Mouse (Mus musculus): ENCODE results near the gene Acsl6. TPM values are rescaled to one million over a fixed set of nuclear protein-coding genes. Genes with fewer than 3 reads are reported as not detected.
A peak's percentile ranks its signal among the peaks of the same experiment; 100 is the strongest.
"Not testable (repeated sequence)": the region's sequence is repeated elsewhere in the genome, so short reads cannot be mapped to it uniquely, and the experiment has no call there.

Gene Acsl6
- total RNA-seq (2022): 10 to 100 TPM; 10.1 to 17.7 (median 14.0) TPM

DNA sequence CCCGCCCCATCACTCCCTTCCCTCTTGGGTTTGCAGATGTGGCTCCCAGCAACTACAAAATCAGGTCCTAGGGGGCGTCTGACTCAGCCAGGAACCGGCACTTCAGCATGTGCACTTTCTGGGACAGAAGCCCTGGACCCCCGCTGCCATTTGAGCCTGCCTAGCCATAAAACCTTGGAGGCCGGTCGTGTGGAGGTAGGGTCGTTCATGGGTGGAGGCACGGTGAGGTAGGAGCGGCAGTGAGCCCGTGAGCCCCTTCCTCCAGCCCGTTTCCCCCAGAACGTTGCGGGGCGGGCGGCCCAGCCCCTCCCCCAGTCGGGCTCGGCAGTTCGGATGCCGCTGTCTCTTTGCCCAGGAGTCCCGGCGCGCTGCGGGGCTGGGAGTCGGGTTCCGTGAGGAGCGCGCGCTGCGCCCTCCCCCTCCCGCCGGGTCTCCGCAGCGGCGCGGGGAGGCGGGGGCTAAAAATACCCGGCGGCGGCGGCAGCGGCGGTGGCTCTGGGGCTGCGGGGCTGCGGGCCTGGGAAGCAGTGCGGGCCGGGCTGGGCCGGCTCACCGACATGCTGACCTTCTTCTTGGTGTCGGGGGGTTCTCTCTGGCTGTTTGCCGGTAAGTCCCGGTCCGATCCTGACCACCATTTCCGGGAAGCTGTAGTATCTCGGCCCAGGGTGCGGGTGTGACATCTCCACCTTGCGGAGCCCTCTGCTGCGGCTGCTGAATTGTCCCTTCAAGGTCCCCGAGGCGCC is at the start of gene Acsl6:
TSS of gene Acsl6 (plus strand) at position 71 of the 743 bp plus-strand sequence.
- DNase-seq (ENCODE audit: low spot score): no peak

DNA sequence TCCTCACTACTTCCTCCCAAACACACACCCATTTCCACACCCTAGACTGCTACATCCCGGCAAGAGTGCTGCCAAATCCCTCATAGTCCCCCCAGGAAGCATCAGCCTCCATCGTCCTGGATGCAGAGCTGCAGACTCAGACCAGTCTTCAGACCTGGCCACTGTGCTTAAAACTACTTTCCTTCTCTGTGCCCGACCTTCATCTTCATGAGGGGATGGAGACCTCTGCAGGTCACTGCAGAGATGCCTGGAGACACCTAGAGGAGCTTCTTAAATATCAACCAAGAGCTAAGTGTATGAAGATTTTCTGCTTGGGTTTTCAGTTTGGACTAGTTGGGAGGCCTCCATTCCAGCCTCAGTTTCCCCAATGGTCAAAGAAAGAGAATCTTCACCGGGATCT is 49.5 kb upstream of the Acsl6 start:
- DNase-seq (ENCODE audit: low spot score): peak; percentile 28

DNA sequence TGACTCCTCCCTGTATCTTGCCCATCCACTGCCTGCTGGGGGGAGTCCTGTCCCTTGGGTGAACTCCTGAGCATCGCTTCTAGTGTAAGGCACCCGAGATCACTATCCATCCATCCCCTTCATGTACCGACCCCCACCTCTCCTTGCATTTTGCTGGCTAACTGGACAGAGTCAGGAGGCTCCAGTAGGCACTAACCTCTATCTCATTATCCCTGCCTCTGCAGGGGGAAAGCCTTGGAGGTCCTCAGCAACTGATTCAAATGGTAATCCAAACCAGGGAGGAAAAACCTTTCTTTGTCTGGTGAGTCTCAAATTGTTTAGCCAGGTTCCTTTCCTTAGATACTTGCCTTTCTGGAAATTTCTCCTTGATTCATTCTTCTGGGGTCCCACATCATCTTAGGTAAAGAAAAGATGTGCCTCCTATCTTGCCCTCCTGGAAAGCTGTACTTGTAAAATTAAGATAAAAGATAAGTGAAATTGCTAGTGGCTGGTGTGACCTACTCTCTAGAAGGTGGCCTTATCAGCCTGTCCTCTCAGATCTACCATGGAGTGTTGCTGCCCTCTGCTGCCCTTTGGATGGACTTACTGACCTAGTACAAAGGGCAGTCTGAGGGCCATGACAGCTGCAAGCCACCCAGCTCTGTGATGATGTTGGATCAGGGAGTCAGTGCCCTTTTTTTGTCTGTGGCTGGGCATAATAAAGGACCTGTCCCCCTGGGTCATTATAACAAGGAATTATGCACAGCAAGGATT is 46.8 kb upstream of the Acsl6 start:
- peak; percentile 76 for DNase-seq (ENCODE audit: low spot score)

DNA sequence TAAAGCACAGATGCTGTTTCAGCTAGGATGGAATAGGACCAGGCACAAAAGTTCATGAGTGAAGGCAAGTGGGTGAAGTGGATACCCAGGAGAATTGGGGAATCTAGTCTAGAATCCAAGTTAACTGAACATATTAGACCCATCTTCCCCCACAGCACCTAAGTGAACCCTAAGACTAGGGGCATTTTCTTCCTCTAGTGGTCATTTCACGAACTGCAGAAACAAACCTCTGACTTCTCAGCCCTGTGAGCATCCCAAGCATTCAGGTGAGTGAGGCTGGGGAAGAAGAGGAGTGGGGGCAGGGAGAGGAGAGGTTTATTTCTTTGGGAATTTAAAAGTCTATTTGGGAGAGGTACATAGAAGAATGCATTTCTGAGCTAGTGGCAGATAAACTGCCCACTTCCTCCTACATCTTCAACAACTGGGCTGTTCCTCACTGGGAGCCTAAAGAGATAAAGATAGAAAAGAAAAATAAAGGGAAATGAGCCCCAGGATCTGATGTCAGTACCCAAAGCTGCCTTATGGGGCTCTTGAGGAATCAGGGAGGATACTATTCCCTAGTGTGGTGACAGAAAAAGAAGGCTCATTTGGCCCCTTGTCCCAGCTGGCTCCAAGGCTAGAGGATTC is 40.1 kb upstream of the Acsl6 start:
- DNase-seq (ENCODE audit: low spot score): no peak

DNA sequence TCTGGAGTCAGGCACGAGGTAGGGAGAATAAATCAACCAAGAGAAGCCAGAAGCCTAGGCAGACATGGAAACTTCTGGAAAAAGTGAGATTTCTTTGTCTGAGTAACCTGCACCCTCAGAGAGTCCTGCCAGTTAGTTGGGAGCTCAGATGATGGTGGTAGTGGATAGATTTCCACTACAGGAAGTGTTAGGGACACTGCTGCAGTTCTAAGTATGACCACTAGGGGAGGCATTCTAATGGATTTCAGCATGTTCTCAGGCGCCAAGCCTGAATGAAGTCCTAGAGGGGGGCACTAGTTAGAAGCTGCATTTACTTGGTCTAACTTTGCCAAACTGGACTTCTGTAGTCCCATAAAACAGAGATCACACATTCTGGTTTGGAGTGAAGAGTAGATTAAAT is 39.1 kb upstream of the Acsl6 start:
- peak; percentile 53 for DNase-seq (ENCODE audit: low spot score)

DNA sequence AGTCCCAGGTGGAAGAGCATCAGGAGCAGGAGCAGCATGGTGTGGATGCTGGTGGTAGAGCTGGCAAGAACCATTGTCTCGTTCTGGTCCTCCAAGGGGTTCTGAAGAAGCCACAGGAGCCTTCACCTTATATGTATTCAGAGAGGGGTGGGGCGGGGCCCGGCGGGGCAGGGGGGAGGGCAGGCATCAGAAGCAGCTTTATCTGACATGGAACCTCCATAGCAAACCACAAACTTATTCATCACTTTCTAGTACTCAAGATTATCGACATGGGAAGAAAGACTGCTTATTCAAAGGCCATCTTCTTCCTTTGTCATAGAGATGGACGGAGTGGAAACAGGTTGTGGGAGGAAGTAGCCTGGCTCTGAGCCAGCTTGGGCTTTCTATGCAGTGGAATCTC is 36.4 kb upstream of the Acsl6 start, which contains the start of gene Il3:
TSS of gene Il3 (minus strand) at position 101 of the 400 bp plus-strand sequence.
- DNase-seq (ENCODE audit: low spot score): no peak

DNA sequence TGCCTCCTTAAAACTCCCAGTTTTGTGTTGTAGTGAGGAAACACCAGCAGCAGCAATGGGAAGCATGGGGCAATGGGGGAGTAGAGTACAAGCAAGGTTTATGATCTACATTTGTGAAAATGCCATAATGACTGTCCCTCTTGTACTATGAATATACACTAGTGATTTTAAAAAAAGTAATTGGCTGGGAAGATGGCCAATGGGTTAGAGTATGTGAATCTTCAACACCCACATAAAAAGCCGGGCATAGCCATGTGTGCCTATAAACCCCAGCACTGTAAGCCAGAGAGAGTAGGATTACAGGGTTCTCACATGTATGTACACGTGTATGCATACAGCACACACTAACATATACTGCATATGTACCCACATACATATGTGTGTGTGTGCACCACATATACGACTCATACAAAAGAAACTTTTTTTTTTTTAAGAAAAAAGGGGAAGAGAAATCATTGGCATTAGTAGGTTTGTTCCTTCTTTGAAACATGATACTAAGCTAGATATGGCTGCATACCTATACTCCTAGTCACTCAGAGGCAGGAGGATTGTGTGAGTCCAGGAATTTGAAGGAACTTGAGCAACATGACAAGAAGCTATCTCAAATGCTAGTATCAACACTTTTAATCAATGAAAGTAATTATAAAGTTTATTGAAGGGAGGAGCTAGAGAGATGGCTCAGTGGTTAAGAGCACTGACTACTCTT is 34.3 kb upstream of the Acsl6 start:
- no peak for DNase-seq (ENCODE audit: low spot score)

DNA sequence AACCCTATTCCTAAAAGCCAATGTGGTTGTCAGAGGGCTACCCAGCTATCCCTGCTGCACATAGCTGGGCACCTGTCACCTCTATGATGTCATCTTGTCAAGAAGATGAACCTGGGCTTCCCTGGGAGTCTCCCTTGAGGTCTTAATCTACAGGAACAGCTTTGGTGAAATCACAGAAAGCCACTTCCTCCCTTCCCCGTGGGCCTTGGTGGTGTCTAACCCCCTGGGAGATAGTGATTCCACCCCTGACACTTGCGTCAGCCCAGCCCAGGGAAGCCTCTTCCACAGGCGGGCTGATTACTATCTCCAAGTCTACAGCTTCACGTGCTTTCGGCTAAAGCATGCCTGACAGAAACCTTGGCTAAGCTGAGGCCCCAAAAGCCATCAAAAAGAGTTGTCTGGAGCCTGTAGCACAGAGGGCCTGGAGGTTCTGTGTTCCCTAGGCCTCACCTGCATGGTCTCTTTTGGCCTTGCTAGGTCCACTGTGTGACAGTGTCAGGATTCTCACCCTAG is 32.1 kb upstream of the Acsl6 start:
- DNase-seq (ENCODE audit: low spot score): no peak

DNA sequence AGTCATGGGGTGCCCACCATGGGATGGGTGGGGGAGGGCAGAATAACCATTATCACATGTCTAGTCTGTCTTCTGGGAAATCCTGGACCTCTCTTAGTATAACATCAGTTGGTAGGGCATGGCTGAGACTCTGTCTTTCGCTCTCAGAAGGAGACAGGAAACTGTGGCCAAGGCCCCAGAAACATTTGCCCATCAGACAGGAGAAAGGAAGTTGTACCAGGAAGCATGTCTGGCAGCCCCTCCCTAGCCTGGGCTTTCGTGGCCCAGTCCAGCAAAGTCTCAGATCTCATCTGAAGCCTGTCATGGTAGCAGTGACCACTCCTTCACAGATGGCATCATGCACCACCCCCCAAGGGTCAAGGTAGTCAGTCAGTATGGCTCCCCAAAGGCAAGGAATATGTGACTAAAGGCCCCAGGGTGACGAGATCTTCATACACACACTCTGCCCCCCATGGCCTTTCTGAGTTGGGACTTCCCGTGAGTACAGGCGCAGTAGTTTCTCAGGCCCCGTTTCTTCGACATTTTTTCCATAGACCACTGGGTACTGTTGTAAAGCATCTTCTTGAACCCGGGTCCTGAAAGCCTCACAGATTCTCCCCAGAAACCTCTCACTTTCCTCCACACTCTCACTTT is 15.7 kb upstream of the Acsl6 start:
- DNase-seq (ENCODE audit: low spot score): no peak

DNA sequence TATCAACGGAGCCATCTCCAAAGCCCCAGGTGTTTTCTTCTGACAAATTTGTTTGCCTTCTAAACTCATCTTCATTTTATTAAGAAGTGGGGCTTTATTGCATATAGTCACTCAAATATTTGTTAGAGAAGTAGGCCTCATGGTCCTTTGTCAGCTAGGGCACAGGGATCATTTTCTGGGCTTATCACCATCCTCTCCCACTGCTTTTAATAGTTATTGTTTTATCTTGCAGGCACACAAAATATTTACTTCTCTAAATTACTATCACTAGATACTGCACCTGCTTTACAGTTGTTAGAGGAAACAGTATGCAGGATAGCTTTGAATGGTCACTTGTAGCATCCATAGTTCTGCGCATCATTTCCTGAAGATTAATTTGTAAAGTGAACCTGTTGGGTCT is 11.4 kb upstream of the Acsl6 start:
- no peak for DNase-seq (ENCODE audit: low spot score)

DNA sequence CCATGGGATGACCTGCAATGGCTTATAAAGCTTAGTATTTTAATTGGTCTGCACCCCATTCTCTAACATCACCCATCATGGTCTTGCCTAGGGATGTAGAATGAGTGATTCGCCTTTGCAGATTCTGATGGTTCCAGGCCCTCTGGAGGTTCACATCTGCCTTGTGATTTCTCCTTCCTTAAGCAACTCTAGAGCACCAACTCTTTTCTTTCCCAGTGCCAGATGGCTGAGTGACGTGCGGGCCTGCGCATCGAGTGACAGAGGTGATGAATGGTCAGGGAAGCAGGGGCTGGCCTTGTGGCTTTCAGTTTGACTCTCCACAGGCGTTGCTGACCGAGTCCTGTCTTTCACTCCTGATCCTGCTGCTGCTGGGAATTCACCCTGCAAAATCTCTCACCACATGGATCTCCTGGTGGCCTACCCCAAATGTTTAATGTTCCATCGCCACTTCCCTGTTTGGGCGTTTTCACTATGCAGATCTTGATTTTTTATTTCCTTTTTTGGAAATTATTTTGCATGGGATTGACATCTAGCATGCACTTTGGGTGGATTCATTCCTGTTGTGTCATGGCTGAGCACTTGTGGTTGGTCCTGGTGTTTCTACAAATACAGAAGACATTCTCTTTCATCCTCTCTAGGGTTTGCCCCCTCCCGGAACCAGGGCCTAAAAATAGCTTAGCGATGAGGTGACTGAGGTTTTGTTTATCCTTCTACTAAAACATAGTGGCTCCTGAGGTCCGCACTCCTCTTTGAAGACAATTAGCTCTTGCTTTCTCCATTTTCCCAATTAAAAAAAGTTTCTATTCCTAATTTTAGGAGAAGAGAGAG is 9.4 kb upstream of the Acsl6 start:
- no peak for DNase-seq (ENCODE audit: low spot score)

DNA sequence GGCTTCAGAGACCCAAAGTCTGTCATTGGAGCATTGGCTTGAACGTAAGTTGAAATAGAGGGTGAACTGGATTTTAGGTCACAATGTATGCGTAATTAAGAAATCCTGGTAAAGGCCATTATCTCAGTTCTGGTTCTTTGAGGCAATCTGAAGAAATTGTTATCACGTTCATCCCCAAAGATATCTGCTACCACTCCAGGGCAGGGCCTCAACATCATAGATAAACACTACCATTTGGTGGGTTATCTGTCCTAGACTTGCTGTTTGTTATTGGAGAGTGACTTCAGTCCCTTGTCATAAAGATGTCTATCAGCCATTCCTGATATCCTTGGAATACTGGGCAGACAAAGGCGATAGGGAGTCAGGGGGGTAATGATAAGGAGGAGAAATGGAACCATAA is 7.6 kb upstream of the Acsl6 start:
- no peak for DNase-seq (ENCODE audit: low spot score)

DNA sequence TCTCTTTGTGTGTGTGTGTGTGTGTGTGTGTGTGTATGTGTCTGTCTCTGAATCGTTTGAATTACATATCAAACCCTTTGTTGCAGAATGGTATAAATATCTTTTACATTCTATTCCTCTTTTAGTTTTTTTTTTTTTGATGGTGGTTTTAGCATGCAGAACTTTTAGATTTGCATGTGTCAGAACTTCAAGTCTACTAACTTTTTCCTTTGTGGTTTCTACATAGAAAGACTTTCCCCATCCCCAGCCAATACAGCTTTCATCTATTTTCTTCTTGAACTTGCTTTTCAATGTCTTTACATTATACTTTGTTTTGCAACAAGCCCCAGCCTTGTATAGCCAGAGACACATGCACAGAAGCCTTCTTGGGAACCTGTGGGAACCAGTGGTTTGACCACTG is 6.9 kb upstream of the Acsl6 start:
- no peak for DNase-seq (ENCODE audit: low spot score)

DNA sequence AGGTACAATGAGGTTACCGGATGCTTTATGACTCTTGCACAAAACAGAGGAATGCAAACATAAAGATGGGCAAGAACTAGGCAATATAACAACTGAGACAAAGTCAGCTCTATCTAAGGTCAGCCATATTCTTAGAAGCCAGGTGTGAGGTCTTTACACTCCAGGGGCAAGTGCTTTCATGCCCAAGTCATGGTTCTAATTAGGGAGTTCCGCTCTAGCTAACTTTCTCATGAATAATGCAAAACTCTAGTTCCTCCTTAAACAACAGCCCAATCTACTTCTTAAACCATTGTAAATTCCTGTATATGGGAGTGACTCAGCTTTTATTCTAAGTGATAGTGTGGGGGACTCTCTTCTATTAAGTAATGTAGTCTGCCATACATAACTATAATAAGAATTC is 6.1 kb upstream of the Acsl6 start:
- not testable (repeated sequence) for DNase-seq (ENCODE audit: low spot score)

DNA sequence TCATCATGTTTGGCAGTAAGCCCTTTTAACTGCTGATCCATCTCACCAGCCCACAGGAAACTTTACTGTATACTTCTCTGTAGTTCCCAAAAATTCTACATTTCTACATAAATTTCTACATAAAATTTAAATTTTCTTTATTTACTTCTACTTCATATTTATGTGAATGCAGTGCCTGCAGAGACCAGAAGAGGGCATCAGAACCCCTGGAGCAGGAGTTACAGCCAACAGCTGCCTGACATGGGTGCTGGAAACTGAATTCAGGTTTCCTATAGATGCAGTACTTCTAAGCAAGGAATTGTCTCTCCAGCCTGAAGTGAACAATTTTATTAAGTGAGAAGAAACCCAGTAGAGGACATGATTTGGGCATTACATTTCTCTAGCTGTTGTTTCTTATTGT is 4.8 kb upstream of the Acsl6 start:
- DNase-seq (ENCODE audit: low spot score): no peak

DNA sequence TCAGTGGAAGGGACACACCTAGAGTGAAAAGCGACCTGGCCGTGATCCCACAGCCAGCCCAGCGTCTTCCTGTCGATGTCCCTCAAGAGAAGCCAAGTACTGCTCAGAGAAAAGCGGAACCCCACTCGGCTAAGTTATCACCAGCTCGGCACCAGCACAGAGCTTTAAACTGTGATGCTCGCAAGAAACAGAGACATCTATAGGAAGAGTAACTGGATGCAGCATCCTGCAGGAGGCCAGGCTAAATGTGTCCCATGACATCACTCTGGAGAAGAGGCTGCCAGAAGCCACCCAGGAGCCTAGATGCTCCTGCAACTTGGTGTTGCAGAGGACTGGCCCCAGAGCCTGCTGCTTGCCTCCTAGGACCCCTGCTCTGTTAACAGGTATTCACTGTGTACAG is 1.6 kb upstream of the Acsl6 start:
- DNase-seq (ENCODE audit: low spot score): no peak

DNA sequence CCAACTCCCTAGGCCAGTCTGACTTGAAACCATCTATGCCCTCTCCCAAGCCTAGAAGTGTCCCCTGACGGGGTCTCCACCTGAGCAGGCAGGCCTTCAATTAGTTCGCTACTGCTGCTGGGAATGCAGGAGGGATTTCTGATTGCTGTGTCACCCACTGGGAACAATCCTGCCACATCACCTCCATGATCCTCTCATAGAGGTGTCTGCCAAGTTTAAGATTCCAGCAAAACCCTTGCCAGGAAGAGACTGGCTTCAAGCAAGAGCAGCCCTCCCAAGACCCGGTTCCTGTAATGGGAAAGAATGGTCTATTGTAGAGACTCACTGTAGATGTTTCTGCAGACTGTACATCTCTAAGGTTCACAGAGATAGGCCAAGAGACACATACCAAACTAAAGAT is 992 bp upstream of the Acsl6 start:
- no peak for DNase-seq (ENCODE audit: low spot score)

DNA sequence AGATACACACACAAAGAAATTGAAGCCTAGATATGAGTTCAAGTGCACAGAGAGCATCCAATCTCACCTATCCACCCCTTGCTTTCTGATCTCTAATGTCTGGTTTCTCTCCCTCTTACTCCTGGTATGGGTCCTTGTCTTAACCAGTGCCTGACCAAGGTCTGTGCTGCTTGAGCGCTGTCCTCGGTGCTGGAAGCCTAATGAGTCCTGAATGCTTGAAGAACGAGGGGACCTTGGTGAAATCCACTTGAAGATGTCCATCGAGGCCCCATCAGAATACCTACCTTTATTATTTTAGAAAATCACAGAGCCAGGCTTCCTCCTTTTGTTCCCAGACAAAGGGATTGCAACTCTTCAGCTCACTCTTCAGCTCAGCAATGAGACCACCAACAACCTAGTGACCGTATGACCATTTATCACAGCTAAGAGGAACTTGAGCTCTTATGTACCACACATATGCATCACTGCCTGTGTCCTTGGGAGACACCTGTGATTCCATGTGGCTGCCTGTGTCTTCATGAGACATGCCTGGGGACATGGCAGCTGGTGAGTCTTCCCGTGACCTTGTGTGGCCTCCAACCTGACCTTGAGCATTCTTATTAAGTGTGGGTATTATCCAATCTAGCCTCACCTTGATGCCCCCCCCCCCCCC is 396 bp upstream of the Acsl6 start:
- no peak for DNase-seq (ENCODE audit: low spot score)

DNA sequence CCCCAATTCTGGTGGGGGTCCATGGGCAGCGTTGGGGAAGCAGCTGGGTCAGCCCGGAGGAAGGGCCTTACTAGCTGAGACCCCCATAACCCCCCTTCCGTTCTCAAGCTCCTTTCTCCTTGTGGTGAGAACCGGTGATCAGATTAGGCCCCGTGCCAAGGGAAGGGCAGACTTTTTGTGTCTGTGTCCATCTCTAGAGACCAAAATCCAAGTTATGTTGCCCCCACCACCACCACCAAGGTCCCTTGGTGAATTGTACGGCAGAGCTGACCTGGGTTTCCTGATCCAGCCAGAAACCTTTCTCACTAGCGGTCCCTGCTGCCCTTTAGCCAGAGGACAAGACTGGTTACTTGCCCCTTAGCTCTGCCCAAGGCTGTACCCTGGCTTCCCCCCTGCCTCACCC is 874 bp downstream of the Acsl6 start:
- DNase-seq (ENCODE audit: low spot score): no peak

DNA sequence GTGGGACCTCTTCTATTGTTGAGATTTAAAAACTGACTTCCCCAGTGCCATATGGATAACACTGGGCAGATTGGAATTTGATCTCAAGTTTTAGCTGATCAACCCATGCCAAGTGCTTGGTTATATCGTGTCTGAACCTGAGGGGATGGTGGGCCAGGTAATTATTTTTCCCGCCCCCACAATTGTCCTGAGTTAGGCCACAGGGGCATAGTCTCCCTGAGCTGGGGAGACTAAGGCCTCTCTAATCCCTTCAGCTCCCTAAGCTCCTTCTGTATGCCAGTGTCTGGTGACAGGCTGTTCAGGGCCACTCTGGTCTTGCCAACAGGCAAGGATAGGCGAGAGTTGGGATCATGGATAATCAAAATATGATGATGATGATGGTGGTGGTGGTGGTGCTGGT is 1.7 kb downstream of the Acsl6 start:
- DNase-seq (ENCODE audit: low spot score): no peak
